Mouse (Mus musculus): ENCODE measurements at regions not wholly inside any gene's neighbourhood (a gene's known extent, or its start where the extent isn't known, plus 50 kb on each side); places are given as distances from the start of the nearest gene placed in this dataset.

- TF ChIP-seq CTCF (IDR thresholded peaks at IDR 0.05; ENCODE audit: extremely low read depth, insufficient read depth, insufficient read length, insufficient replicate concordance) (no peak), POLR2A (IDR thresholded peaks at IDR 0.05; ENCODE audit: low read depth, low read length) (no peak)
Observed at GRCm38 (mm10) chr4:99376171-99376570, 80.5 kb downstream of the Gm12689 start.

Measured in spleen, adult 2 months (tissue).